Comparison of ENCODE assay signal across 8 mouse cellular contexts in the genomic region with DNA sequence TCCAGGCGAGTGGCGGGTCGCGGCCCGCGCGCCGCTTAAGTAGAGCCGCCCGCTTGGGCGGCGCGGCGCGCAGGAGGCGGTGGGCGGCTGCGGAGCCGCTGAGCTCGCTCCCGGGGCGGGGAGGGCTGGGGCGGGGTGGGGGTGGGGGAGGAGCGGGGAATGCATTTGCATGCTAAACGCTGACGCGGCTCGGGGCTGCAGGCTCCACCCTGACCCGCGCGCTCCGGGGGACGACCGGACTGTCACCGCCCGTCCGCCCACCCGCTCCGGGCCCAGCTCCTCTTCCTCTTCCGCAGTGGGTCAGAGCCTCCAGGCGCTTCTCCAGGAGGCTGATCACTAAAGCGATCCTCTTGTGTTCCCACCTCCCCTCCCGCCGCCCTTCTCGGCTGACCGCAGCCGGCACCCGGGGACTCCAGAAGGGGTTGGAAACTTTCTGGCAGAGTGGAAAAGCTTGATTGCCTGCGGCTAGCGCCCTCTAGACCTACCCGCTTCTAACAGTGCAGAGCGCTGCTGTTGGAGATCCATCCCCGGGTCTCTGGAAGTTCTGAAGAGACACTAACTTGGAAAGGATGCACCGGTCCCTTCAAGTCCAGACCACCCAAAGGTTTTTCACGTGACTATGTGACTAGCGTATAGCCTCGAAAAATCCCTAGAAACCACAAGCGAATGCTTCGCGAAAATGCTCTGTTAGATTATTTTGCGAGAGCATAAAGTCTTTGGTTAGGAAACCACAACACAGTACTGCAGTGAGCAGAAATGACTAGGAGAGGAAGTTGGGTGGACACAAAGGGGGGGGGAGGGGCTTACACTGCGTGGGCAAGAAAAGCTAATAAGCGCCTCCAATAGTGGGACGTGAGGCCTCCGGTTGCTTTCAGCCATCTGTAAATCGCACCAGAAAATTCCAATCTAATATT. TPM values are rescaled to one million over a fixed set of nuclear protein-coding genes. Genes with fewer than 3 reads are reported as not detected.
DNase-seq lines count a peak whose midpoint lies in the region; ATAC-seq lines count a peak whose summit lies in the region.

A gene (minus strand): TSS at position 11 of the 914 bp plus-strand sequence.

- H3K4me2 ChIP-seq in hindbrain, embryonic 12.5 days (replicated peaks): peak within 1 kb of the TSS; percentile 91

- H3K9ac ChIP-seq in hindbrain, embryonic 12.5 days: peak within 1 kb of the TSS; percentile 82

- peak; percentile 87 for DNase-seq in R1 (ENCODE audit: low read depth, low spot score)
- DNase-seq in cerebellum, postnatal 36 days: peak; percentile 76 to 78
- DNase-seq in frontal cortex, postnatal 25 days (ENCODE audit: low spot score in 2 of 2): peak; percentile 56 to 59
- peak; percentile 62 to 67 for DNase-seq in layer of hippocampus, postnatal 25 days (ENCODE audit: extremely low spot score in 1 of 2, low spot score in 1 of 2)
- peak; percentile 91 for DNase-seq in lung, postnatal 10 days
- peak; percentile 76 for DNase-seq in ovary, postnatal 10 days (ENCODE audit: low spot score)
- DNase-seq in thymus, postnatal 0 days (ENCODE audit: low spot score): peak; percentile 72

- H3K4me1 ChIP-seq in hindbrain, embryonic 12.5 days: peaks cover 18% of the 10 kb centered on the region

- peak; percentile 91 for ATAC-seq in hindbrain, embryonic 12.5 days (ENCODE audit: low FRiP score)

- peaks cover 17% of the 10 kb centered on the region for H3K27me3 ChIP-seq in hindbrain, embryonic 12.5 days

- no peaks in the 10 kb centered on the region for H3K9me3 ChIP-seq in hindbrain, embryonic 12.5 days (replicated peaks)

- no peaks in the 10 kb centered on the region for H3K36me3 ChIP-seq in hindbrain, embryonic 12.5 days

- peak within 1 kb of the TSS; percentile 71 for H3K4me3 ChIP-seq in hindbrain, embryonic 12.5 days

- WGBS in hindbrain, embryonic 12.5 days: 2% methylated on average over 45 of the region's 66 CpGs

- peak within 1 kb of the TSS; percentile 85 for H3K27ac ChIP-seq in hindbrain, embryonic 12.5 days

RNA-seq across cellular contexts. Expression of the gene that starts here (rescaled TPM):
- 19.1 and 22.0 TPM in 2 replicates for polyA plus RNA-seq in hindbrain, embryonic 12.5 days (2016; fragmentation: Nextera tagmentation; extraction: Ambion mirVana)
- total RNA-seq in layer of hippocampus, postnatal 25 days (2021): 100 to 1,000 TPM; 115 to 119 TPM
- polyA plus RNA-seq in thymus, postnatal 0 days (2015; fragmentation: Nextera tagmentation; extraction: Ambion mirVana): 4.7 and 5.0 TPM in 2 replicates

Comparison
In these comparisons a context has a peak if more than half of its experiments do, and no peak if none do; other contexts are left out.
1. Peak in every context shown above with its lines: DNase-seq, ATAC-seq, H3K4me3 ChIP-seq and H3K27ac ChIP-seq.